10 mouse cellular contexts compared by ENCODE assay signal in genomic region chr6:29695290-29695674, GRCm38 (mm10). TPM values are rescaled to one million over a fixed set of nuclear protein-coding genes. Genes with fewer than 3 reads are reported as not detected.
A peak's percentile ranks its signal among the peaks of the same experiment; 100 is the strongest.
DNase-seq lines count a peak whose midpoint lies in the region; ATAC-seq and TF ChIP-seq lines count a peak whose summit lies in the region.
"Had no signal": no experiment of that assay in that cellular context is flagged by ENCODE, and none has a peak within 500 bp of the region (broad histone marks: within the 10 kb centered on the region; RNA-seq: fewer than 3 reads in every experiment).

No protein-coding gene starts in this region.

- WGBS in hindbrain, embryonic 11.5 days: 56% methylated on average over 3 of the region's 3 CpGs
- 37% methylated on average over 3 of the region's 3 CpGs for WGBS in midbrain, embryonic 13.5 days

- intact Hi-C loops in left cerebral cortex, postnatal 25 days (cut with DNase I): no loop called here

- H3K27me3 ChIP-seq in hindbrain, embryonic 11.5 days (ENCODE audit: control insufficient read depth, insufficient read depth, low read length): 0 out of 2 replicates have a peak, but pooled peaks cover 2% of the 10 kb centered on the region
- peaks cover 38% of the 10 kb centered on the region for H3K27me3 ChIP-seq in midbrain, embryonic 13.5 days

- H3K4me3 ChIP-seq in cortical plate, adult 2 months (ENCODE audit: insufficient read depth, low read length): peak overlapping the region; percentile 64; the same call in 1 of the 2 replicates
- H3K4me3 ChIP-seq in hindbrain, embryonic 11.5 days (ENCODE audit: low read depth, low read length): peak overlapping the region; percentile 71; the same call in 1 of the 2 replicates
- peak overlapping the region; percentile 86; the same call in 1 of the 2 replicates for H3K4me3 ChIP-seq in midbrain, embryonic 13.5 days (replicated peaks)

- no peaks in the 10 kb centered on the region for H3K36me3 ChIP-seq in hindbrain, embryonic 11.5 days (ENCODE audit: control insufficient read depth, insufficient read depth, low read length)
- no peaks in the 10 kb centered on the region for H3K36me3 ChIP-seq in midbrain, embryonic 13.5 days

- no peak for ATAC-seq in hindbrain, embryonic 11.5 days (ENCODE audit: low FRiP score)
- no peak for ATAC-seq in midbrain, embryonic 13.5 days

- H3K9ac ChIP-seq in hindbrain, embryonic 11.5 days (ENCODE audit: low read depth, low read length): no peak overlapping the region
- H3K9ac ChIP-seq in midbrain, embryonic 13.5 days (replicated peaks): no peak overlapping the region

- no peak overlapping the region for H3K27ac ChIP-seq in cortical plate, adult 2 months (ENCODE audit: insufficient read depth, low read length)
- no peak overlapping the region for H3K27ac ChIP-seq in hindbrain, embryonic 11.5 days (ENCODE audit: low read depth, low read length)
- no peak overlapping the region for H3K27ac ChIP-seq in midbrain, embryonic 13.5 days

- peaks cover 2% of the 10 kb centered on the region; the same call in 1 of the 2 replicates for H3K4me1 ChIP-seq in cortical plate, adult 2 months (ENCODE audit: control insufficient read depth, insufficient read depth, low read length)
- no peaks in the 10 kb centered on the region for H3K4me1 ChIP-seq in hindbrain, embryonic 11.5 days (replicated peaks; ENCODE audit: control insufficient read depth, insufficient read depth, low read length)
- H3K4me1 ChIP-seq in midbrain, embryonic 13.5 days (replicated peaks): peaks cover 13% of the 10 kb centered on the region

- no peaks in the 10 kb centered on the region for H3K9me3 ChIP-seq in hindbrain, embryonic 11.5 days (ENCODE audit: control insufficient read depth, low read length)
- no peaks in the 10 kb centered on the region for H3K9me3 ChIP-seq in midbrain, embryonic 13.5 days

- no peak overlapping the region for H3K4me2 ChIP-seq in hindbrain, embryonic 11.5 days (replicated peaks; ENCODE audit: low read depth, low read length)
- peak overlapping the region; percentile 99; the same call in 1 of the 2 replicates for H3K4me2 ChIP-seq in midbrain, embryonic 13.5 days (replicated peaks)

- no peak for TF ChIP-seq POLR2A in cortical plate, adult 2 months (IDR thresholded peaks at IDR 0.05; ENCODE audit: extremely low read depth, insufficient read depth, low read length)

- peak; percentile 28 for DNase-seq in layer of hippocampus, adult 11-12 months (ENCODE audit: low spot score)
- no peak for DNase-seq in layer of hippocampus, postnatal 14 days (ENCODE audit: low spot score in 2 of 2)
- no peak for DNase-seq in hindbrain, embryonic 11.5 days (ENCODE audit: low spot score)
- DNase-seq in frontal cortex, adult 2 months (ENCODE audit: extremely low spot score in 1 of 2, low spot score in 1 of 2): no peak
- no peak for DNase-seq in B cell, adult 2 months
- no peak for DNase-seq in left cerebral cortex, postnatal 25 days (ENCODE audit: low spot score in 2 of 2)
- DNase-seq: cerebellum, adult 18-20 months had no signal

- TF ChIP-seq CTCF in cortical plate, adult 2 months (IDR thresholded peaks at IDR 0.05; ENCODE audit: extremely low read depth, insufficient read depth, low read length): no peak

RNA-seq across cellular contexts. Expression of gene Tspan33, which starts 1.3 kb away (rescaled TPM):
- 10 to 100 TPM; 28.8 to 29.9 TPM for total RNA-seq in layer of hippocampus, postnatal 14 days (2021)
- polyA plus RNA-seq in cortical plate, adult 2 months (2012; rRNA removed): 28.8 and 30.1 TPM in 2 replicates
- polyA plus RNA-seq in hindbrain, embryonic 11.5 days (2014; fragmentation: Nextera tagmentation; extraction: Ambion mirVana): 5.7 and 6.1 TPM in 2 replicates
- polyA plus RNA-seq in midbrain, embryonic 13.5 days (2015; fragmentation: Nextera tagmentation; extraction: Ambion mirVana): 3.4 and 6.0 TPM in 2 replicates
- polyA plus RNA-seq in frontal cortex, adult 2 months (2012; rRNA removed): 26.6 and 28.7 TPM in 2 replicates
- total RNA-seq in left cerebral cortex, postnatal 25 days (2021): 10 to 100 TPM; 30.4 to 32.0 TPM

RNA-seq across cellular contexts. Expression of gene Smo, which starts 40.0 kb away (rescaled TPM):
- 10 to 100 TPM; 12.9 to 14.4 TPM for total RNA-seq in layer of hippocampus, postnatal 14 days (2021)
- polyA plus RNA-seq in cortical plate, adult 2 months (2012; rRNA removed): 8.3 and 9.6 TPM in 2 replicates
- polyA plus RNA-seq in hindbrain, embryonic 11.5 days (2014; fragmentation: Nextera tagmentation; extraction: Ambion mirVana): 38.6 and 39.3 TPM in 2 replicates
- polyA plus RNA-seq in midbrain, embryonic 13.5 days (2015; fragmentation: Nextera tagmentation; extraction: Ambion mirVana): 14.2 and 19.2 TPM in 2 replicates
- 10.2 and 10.4 TPM in 2 replicates for polyA plus RNA-seq in frontal cortex, adult 2 months (2012; rRNA removed)
- 1 to 10 TPM; 9.5 to 9.8 TPM for total RNA-seq in left cerebral cortex, postnatal 25 days (2021)
- total RNA-seq: monocyte, adult 5-6 weeks had no signal
